Mouse (Mus musculus) CD4-positive helper T cell, adult 2 months (primary cell): Measurements from ENCODE around the gene Gemin5.
"Not testable (repeated sequence)": the region's sequence is repeated elsewhere in the genome, so short reads cannot be mapped to it uniquely, and the experiment has no call there.

Experiments used
- DNase-seq: peaks from one replicate; pipeline ENCODE4 v3.0.0-alpha.2; 2012; ENCODE audit warnings: low read depth, missing footprints, low spot score

Gene Gemin5

DNA sequence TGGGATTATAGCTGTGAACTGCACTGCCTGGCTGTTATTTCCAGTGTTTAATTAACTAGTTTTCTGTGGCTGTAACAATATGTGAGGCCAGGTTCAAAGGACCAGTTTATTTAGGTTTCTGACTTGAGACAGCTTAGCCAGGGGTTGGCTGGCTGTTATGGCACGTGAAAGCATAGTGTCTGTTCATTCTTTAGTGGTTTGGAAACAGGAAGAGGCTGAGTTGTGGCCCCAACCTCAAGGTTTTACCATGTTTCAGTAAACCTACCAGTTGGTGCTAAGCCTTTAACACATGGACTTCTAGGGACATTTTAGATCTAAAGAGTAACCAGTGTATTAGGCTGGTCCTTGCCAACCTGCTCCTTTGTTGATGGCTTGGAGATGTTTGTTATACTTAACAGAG lies 51.8 kb downstream of the Gemin5 start:
- no peak for DNase-seq

DNA sequence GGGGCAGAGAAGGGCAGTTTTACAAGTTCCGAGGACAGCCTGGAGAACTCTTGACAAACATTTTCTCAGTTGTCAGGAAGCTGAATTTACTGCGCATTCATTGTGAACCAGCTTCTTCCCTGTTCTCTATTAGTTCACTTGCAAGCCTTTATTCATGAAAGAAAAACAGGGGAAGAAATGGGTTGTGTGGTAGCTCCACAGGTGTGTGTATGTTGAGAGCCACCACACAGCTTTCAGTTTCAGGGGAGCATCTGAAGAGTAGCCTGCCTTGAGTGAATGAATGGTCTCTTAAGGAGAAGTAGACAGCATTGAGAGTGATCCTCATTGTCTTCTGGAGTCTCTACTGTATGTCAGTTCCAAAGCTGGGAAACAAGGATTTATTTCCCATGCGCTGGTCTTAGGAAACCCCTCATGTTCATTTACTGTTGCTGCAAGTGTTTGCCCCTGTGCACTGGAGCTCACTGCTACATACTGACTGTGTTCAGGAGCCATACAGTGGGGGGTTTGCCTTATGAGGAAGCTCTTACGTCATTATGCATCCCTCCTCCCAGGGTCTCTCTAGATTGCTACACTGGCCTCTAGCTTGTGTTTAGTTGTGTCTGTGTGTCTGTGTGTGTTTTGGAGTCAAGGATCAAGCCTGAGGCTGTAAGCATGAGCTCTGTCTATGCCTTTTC lies 60.5 kb downstream of the Gemin5 start:
- DNase-seq: no peak

DNA sequence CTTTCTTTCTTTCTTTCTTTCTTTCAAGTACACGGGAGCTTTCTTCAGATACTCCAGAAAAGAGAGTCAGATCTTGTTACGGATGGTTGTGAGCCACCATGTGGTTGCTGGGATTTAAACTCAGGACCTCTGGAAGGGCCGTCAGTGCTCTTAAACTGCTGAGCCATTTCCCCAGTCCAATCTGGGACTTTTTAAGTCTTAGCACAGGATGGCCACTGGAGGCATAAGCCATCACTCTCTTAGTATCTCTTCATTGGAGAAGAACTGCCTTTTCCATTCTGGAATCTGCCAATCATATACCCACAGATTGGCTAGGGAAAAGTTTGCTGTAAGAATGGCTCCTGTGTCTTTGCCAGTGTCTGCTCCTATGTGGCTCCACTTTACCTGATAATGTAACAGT lies 61.3 kb downstream of the Gemin5 start:
- no peak for DNase-seq

DNA sequence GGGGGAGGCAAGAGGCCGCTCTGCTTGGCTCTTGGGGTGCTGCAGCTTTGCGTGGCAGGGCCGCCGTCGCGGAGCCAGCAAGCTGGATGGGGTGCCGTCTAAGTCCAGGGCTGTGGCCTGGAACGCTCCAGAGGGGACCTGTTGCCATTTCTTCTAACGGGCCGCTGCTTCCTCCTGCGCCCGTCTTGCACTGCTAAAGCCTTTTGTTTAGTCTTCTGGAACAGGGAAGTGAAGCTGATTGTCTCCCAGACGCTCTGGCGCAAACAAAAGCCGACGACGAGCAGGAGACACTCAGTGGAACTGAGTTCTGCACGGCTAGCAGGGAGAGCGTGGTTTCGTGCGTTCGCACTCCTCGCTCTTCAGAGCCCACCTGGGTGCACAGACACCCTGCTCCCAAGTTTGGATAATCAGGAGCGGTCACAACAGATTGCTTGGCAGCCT lies 64.0 kb downstream of the Gemin5 start:
- DNase-seq: no peak

DNA sequence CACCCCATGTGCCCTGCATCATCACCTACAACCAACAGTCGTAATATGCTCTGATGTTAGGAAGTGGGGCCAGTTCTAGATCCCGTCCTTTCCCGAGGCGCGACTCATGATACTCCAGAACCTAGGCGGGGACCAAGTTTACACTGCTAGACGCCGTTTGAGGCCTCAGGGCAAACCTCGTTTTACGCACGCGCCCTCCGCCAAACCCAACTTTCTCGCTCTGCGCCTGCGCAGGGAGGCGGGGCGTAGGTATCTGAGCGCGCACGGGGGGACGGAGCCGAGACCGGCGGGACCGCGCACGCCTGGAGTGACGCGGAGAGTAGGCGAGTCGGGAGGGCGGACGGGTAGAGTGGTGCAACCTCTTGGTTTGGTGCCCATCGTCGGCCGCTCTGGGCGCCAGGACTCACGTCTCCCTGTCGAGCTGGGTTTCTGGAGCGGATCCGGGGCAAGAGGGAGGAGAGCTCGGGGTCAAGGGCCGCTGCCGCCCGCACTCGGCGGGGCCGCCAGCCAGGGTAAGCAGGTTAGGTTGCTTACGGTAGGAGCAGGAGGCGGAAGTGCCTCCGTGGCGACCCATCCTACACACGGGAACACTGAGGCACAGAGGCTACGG lies 64.5 kb downstream of the Gemin5 start, which contains the start of gene Cnot8:
Cnot8 (plus strand) TSS at position 457 of the 610 bp plus-strand sequence.
- DNase-seq: peak; percentile 98

DNA sequence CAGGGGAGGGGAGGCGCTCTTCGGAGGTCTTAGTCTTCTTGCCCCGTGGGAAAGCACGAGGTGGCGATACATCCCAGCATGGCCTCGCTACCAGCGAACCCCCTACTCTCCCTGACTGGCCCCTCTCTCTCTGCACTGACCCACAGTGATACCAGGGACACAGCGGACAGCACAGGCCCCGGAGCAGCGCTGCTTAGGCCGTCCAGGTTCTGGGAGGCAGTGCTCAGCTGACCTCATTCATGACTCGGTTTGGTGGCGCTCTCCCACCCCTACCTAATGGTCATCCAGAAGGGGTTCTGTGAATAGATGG lies 65.0 kb downstream of the Gemin5 start:
- DNase-seq: no peak

DNA sequence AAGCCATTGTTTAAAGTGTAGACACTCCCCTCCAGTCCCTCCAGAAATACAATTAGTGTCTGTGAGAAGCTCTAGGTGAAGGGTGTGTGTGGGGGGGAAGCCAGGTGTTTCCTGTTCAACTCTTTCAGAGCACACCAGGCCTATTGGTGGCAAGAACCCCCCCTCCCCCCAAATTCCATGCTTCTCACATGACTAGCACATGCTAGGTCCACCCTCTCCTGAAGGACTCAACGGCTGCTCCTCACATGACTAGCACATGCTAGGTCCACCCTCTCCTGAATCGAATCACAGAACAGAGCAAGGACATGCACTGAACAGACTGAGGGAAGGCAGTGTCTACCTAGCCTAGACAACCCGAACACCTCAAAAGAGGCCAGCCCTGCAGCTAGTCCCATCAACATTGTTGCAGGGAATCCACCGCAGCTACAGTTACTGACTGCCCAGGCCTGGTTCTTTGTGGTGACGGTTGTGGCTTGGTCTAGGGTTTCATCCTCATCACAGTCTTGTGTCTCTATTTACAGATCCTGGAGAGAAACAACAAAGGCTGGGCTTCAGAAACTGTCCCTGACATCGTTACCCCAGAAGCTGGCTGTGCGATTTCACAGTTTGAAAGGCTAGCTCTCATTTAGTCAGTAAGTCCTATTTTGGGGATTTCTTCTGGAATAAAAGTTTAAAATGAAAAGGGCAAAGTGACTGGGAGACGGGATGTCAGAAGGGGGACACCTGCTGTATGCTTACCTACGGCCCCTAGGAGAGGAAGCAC lies 65.6 kb downstream of the Gemin5 start:
- DNase-seq: peak; percentile 65

DNA sequence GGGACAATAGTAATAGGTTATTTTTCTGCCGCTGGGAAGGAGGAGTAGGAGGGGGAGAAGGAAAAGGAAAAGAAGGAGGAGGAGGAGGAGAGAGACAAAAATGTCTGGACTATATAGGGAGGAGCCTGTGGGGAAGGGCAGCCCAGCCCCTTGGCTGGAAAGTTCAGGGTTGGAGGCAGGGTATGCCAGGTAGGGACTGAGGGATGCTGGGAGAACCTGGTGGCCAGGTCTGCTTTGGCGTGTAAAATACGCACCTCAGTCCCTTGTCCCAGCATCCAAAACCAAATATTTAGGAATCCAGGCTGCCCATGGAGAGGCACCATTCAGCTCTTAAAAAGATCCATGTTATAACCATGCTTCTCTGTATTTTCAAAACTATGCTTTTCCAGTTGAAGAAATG lies 66.2 kb downstream of the Gemin5 start:
- DNase-seq: no peak

DNA sequence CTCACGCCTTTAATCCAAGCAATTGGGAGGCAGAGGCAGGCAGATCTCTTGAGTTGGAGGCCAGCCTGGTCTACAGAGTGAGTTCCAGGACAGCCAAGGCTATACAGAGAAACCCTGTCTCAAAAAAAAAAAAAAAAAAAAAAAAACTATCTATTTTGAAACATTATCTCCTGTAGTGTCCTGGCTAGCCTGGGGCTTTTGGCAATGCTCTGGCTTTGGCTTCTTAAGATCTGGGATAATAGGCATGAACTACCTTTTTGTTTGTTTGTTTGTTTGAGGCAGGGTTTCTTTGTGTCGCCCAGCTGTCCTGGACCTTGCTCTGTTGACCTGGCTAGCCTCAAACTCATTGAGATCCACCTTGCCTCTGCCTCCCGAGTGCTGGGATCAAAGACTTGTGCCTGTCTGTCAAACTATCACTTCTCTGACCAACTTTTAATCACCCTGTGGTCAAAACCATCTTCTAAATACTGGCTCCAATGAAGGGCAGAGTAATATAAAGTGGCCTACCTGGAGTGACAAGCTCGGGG lies 67.1 kb downstream of the Gemin5 start:
- DNase-seq: no peak

DNA sequence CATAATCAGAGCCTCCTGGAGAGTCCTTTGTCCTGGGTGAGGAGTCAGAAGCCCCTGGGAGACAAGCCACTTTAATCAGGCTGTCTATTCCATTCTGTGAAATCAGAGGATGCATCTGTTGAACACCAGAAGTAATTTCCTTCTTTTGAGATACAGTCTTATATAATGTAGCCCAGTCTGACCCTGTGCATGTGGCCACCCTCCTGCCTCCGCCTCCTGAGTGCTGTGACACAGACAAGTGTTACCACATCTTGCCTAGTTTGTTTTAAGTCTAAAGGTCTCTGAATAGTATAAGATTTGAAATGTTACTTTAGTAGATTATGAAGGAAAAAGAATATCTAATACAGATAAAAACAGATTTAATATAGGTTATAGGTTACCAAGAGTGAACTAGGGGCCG lies 68.3 kb downstream of the Gemin5 start:
- no peak for DNase-seq

DNA sequence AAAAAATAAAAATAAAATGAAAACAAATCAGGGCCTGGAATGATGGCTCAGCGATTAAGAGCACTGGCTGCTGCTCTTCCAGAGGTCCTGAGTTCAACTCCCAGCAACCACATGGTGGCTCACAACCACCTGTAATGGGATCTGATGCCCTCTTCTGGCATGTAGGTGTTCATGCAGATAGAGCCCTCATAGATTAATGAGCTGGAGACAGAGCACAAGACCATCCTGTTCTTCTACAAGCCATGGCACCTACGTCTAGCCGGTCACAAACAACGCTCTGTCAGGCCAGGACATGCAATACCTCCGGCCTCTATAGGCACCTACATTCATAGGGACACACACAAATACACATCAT lies 70.0 kb downstream of the Gemin5 start:
- not testable (repeated sequence) for DNase-seq

DNA sequence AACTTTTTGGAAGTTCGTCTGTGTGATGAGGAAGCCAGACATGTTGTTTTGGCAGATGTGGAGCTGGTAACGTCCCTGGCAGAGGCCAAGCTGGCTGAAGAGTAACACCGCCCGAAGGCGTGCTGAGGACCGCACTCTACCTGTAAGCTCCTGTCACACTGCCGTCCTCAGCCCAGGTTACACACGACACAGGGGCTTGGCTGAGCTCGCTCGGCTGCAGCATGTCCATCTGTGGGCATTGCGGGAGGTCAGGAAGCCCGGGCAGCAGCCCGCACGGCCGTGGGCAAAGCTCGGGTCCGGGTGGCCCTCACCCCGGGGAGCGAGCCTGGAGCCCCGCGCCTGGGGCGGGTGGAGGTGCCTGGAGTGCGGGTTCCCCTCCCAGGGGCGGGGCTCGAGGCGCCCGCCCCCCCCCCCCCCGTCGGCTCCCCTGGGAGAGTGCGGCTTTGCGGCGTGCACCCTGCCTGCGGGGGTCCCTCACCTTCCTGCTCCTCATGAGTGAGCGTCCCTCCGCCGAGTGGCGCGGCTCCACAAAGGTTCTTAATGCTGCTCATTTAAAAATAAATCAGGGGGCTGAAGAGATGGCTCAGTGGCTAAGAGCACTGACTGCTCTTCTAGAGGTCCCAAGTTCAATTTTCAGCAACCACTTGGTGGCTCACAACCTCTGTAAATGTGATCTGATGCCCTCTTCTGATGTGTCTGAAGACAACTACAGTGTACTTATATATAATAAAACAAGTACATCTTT lies 70.5 kb downstream of the Gemin5 start:
- peak; percentile 53 for DNase-seq

DNA sequence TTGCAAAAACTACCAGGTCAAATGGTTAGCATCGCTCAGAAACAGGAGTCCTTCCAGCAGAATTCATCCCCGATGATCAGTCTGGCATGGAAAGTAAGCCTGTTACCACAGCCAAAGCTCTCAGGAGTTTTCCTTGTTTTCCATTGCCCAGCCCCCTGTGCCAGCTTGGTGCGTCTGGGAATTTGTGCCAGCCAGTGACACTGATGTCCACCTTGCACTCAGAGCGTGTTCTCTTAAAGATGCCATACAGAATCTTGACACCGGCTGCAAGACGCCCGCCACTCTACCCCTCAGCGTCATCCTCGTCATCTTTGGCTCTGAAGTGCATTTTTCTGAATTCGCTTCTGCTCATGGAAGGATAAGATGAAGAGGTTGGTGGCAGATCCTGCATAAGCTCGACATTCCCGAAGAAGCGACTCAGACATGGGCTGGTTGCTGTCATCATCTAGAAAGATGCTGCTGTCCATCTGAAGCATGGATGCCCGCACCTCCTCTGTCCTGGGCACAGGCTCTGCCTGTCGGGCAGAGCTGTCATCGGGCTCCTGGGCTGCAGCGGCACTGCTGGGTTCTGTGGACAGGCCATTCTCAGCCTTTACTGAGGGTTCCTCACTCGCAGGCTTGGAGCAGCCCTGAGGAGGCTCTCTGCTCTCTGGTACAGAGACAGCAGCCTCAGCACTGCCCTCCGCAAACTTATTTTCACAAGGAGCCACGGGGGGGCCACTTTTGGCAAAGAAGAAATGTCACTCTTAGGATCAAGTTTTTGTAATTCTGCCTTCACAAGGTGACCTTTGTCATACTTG lies 71.3 kb downstream of the Gemin5 start:
- no peak for DNase-seq

DNA sequence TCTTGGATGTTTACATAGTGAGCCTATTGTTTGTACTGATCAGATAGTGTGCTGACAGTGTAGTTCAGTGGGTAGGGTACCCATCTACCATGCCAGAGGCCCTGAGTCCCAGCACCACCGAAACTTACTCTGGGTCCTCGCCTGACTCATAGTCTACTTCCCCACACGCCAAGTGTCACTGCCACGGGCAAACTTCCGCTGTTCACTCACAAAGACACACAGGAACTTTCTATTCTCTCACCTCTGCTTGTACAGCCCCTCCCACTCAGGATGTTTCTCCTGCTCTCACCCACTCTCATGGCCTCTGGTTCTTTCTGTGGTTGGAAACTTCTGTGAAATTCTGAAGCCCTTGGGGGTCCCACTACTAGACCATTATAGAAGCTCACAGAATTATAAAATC lies 72.2 kb downstream of the Gemin5 start:
- peak; percentile 76 for DNase-seq

DNA sequence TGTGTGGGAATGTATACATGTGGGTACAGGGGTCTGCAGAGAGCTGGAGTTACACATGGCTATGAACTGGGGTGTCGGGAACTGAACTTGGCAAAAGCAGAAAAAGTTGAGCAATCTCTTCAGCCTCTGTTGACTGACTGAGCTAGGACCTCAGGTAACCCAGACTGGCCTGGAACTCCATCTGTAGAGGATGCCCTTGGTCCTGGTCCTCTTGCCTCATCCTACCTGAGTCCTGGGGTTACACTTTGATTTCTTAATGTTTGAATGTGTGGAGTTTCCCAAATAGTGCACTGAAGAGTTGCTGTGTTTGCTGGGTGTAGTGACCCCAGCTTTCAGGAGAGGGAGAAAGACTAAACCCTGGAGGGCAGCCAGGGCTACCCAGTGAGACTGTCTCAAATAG lies 72.8 kb downstream of the Gemin5 start:
- DNase-seq: no peak

DNA sequence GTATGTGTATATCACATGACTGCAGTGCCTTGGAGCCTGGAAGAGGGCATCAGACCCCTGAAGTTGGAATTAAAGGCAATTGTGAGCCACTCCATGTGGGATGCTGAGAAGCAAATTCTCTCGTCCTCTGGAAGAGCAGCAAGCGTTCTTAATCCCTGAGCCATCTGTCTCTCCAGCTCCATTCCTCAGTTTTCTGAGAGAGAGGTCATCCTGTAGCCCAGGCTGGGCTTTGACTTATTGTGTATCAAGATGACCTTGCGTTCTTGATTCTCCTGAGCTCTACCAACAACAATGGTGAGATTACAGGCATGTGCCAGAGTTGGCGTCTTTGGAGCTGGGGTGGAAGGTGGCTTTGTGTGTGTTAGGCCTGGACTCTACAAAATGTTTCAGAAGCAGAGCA lies 73.6 kb downstream of the Gemin5 start:
- no peak for DNase-seq

DNA sequence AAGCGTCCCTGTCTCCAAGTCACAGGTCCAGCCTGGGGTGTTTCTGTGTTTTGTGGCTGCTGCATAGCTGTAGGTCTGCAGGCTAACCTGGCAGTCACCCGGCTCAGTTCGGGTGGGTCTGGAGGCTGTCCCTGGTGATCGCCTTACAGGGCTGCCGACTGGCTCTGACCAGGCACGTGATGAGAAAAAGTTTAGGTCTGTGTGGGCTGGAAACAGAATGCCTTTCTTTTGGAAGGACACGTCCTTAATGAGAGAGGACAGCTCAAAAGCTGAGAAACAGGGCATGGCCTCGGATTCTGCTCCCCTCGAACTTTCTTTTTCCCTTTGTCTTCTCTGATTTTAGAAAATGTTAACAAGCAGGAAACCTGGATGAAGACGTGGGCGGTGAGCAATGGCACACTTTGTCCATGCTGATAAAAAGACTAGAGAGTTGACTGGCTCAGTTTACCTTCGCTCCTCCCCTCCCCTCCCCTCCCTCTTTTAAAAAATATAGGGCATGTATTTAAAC lies 75.3 kb downstream of the Gemin5 start, which contains the start of gene Gm12248:
Gm12248 (minus strand) TSS at position 114 of the 508 bp plus-strand sequence.
- DNase-seq: no peak

DNA sequence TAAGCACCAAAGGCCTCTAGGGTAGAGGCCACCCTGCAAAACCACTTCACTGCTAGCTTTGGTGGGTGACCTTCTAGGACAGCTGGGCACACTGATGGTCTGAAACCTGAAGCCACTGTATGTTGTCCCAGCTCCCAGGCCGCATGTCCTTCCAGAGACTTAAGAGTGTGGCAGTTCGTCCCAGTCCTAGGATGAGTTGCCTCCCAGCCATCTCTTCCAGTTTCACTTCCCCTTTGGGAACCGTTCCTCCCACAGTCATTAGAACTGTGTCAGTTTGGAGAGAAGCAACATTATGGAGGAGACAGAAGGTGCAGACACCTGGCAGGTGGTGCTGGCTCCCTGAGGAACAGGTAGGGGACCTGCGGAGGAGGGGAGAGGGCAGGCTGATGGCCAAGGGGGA lies 75.8 kb downstream of the Gemin5 start:
- DNase-seq: no peak

DNA sequence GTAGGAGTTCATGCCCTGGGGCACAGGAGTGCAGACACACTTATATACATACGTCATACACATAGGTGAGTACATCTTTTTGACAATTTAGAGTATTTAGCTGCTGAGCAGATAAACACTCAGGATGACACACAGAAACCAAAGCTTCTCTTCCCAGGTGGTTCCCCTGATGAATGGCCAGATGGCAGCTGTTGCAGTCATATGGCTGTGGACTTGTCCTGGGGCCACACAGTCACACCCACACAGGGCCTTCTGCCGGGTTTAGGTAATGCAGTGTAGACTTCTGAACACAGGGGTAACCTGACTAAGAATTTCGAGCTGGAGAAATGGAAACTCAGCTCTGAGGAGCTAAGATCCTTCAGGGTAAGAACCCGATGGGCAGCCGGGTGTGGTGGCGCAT lies 86.6 kb downstream of the Gemin5 start:
- DNase-seq: no peak

DNA sequence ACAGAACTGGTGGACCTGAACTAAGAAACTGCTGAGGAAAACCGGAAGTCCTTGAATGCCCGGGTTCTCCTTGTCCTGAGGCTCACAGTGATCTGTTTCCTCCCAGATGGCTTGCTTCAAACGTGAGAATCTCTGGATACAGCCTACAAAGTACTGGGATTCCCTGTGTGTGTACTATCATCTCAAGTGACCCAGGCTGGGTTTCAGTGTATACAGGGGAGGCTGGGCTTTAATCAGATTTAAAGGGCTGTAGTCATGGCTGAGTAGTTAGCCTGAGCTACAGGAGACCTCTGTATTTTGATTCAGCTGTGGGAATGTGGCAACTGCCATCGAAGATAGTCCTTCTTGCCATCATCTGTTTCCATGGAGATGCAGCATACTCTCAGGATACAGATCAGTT lies 91.1 kb downstream of the Gemin5 start:
- DNase-seq: no peak

DNA sequence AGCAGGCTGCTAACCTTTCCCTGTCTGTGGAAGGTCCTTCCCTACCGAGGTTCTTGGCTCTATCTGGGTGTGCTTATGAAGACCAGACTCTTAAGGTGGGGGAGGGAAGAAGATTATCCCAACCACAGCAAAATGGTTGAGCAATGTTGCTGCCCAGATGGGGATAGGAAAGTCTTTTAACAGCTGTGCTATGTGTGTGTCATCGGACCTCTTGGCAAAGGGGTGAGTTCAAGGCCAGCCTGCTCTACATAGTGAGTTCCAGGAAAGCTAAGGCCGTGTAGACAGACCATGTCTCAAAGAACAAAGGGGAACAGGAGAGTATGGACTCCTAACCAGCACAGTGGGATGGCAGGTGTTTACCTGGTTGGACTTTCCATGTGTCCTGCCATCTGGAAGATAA lies 95.4 kb downstream of the Gemin5 start:
- DNase-seq: no peak
